Mouse (Mus musculus) gastrocnemius, postnatal 4 days (tissue): ENCODE data around the gene Msh6. TPM values are rescaled to one million over a fixed set of nuclear protein-coding genes. Genes with fewer than 3 reads are reported as not detected.
"Not testable (repeated sequence)": the region's sequence is repeated elsewhere in the genome, so short reads cannot be mapped to it uniquely, and the experiment has no call there.

Source experiments
- DNase-seq, 2 experiments: peaks; one replicate each; pipeline ENCODE4 v3.0.0; 2021 to 2022; ENCODE audit warnings: low spot score in 2 of 2, mixed read lengths in 2 of 2
- long read RNA-seq, 2 experiments: library from polyadenylated mRNA; stranded (forward); transcript quantifications; one replicate each; pipeline ENCODE4 v2.0.0; 2021
- total RNA-seq, 2 experiments: library from RNA; stranded (reverse); gene quantifications; 2 replicates each; pipeline ENCODE4 v1.2.3; 2021

The Msh6 gene
- 10 to 100 TPM; 15.3 to 17.0 TPM for total RNA-seq
- long read RNA-seq, experiment 1, full-length matches to known transcripts = 18 of 24 reads
- long read RNA-seq, experiment 1, partial matches to known transcripts = 4 of 24 reads
- long read RNA-seq, experiment 1, other reads (novel, unspliced or antisense) = 2 of 24 reads
- long read RNA-seq, experiment 2, full-length matches to known transcripts = 27 of 29 reads
- long read RNA-seq, experiment 2, partial matches to known transcripts = 1 of 29 reads
- long read RNA-seq, experiment 2, other reads (novel, unspliced or antisense) = 1 of 29 reads

DNA sequence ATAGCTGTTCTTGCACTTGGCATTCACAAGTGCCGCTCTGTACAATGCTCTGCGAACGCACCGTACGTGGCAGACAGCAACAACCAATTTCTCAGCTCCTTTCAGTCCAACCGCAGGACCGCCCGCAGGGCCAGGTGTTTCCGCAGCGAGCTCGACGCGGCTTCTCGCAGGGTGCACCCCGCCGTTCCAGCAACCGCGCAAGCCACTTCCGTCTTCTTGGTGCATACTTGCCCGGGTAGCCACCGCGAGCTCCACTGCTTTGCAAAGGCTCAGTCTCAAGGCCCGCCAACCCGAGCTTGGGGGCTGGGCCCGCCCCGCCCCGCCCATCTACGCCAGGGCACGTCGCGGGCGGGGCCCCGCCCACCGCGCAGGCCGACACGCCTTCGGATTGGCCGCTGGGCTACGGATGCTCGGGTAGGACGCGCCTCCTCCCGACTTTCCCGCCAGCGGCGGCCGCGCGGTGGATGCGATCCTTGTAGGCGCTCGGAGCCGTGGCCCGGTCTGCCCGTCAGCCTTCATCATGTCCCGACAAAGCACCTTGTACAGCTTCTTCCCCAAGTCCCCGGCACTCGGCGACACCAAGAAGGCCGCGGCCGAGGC, at the start of gene Msh6:
TSS of gene Msh6 (plus strand) at position 434 of the 600 bp plus-strand sequence.
- peak; percentile 77 to 88 for DNase-seq

DNA sequence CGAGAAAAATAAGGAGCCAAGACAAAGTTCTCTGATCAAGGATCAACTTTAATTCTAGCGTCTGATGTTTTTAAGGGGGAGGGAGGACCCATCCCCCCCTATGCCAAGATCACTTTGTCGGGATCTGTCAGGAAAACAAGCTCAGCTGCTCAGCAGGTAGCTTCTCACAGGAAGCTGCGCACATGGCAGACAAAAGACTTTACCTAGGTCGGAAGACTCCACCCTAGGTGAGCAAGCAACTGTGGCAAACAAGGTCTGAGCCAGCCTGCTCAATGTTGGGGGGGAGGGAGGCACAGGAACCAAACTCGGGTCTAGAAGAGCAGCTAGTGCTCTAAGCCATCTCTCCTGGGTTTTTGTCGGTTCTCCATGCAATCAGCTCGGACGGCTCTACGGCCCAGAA, 40.5 kb upstream of the Msh6 start:
- DNase-seq = no peak

DNA sequence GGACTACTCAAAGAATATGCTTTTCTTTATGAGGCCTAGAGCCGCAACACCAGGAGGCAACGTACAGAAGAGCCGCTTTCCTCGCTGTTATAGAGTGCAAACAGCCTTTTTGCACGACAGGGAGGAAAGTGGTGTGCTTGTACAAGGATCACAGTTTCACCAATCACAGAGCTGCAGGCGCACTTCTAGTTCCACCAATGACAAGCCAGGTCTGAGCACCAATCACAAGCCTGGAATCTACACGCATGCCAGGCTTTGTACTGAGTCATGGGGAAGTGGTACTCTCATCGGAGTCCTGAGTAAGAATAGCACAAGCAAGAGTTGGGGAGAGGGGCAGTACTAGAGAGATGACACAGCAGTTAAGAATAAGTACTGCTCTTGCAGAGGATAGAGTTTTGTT, 40.1 kb upstream of the Msh6 start:
- no peak for DNase-seq

DNA sequence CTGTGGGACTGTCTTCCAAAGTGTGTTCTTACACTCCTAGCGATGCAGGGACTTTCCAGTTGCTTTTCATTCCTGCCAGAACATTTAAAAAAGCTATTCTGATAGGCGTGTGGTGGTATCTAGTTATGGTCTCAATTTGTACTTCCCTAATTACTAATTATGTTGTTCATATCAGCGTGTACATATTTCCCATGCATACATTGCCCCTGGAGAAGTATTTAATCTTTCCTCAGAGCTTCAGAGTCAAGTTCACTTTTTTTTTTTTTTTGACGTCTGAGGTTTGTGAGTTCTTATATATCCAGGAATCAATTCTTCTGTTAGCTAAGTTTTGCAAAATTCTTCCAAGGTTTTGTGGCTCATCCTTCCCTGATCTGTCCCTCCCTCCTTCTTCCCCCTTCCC, 38.7 kb upstream of the Msh6 start:
- no peak for DNase-seq

DNA sequence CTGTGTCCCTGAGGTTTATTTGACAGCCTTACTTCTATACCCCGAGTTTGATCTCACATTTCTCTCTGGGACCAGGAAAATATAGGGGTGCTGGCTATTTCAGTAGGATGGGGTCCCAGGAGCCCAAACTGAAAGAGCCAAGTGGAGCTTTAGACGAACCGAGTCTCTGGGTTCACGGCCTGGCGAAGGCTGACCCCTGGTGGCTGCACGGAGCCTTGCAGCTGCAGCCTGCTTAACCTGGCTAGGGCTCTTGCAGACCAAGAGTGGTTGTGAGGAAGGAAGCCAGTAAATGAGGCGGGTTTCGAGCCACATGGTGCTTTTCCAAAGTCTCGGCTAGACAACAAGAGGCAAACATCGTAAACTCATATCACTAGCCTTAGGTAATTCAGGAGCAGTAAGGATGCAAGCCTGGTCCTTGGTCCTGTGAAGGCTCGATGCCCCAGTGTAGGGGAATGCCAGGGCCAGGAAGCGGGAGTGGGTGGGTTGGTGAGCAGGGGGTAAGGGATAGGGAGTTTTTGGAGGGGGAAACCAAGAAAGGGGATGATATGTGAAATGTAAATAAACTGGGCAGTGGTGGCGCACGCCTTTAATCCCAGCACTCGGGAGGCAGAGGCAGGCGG, 25.8 kb upstream of the Msh6 start:
- DNase-seq = peak; percentile 69

DNA sequence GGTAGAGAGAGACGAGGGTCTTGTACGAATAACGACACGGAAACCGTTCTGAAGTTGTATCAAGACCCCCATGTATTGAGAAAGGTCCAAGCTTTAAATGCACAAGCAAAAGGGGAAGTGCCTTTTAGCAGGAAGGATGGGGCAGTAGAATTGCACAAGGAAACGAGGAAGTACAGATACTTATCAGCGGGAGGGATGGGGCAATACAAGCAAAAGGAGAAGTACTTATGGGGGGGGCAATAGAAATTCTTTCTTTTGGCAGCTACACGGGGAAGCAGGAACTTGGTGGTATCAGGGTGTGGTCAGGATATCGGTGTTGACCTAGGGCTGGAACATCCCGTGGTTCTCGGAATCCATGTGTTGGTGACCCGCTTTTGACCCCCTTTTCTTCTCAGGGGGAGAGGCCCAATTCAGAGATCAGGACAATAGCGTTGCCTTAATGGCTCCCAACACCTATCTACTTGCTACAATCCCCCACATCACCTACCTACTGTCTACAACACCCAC, 20.2 kb upstream of the Msh6 start:
- not testable (repeated sequence) for DNase-seq

DNA sequence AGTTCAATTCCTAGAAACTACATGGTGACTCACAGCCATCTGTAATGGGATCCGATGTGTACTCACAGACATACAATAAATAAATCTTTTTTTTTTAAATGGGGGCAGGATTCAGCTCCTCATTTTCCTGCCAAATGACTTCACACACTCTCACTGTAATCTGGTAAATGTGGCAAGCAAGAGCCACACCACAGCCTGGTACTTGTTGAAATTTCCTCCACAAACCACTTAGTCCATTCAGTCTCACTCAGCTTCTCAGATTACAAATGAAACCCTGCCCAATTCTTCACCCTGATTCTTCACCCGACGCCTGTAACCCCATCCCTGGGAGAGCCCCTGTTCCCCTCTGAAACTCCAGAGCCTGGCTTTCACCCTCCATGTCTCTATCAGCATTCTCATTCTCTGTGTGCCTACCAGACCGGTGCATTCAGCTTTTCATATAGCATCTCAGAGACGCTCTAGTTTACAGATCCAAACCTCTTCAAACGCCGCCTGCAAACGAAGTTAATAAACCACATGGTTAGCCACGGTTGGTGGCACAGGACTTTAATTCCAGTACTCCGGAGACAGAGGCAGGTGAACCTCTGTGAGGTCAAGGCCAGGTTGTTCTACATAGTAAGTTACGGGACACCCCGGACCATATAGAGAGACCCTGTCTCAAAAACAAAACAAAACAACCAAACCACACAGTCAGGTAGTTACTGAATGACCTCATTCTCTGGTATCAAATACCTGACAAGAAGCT, 17.6 kb upstream of the Msh6 start:
- no peak for DNase-seq

DNA sequence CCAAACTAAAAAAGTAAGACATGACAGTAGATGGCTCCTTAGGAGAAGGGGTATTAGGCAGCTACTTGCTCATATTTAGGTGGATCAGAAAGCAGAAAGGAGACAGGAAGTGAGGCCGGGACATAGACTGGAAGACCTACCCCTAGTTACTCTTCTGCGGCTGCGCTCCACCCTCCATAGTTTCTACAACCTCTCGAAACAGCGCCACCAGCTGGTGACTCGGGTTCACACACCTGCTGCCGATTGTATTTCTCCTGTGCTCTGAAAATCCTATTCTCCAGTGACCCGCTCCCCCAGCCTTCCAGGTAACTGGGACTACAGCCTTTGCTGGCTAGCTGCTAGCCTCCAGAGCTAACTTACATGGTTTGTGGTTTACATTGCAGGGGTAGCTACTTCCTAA, 16.6 kb upstream of the Msh6 start:
- no peak for DNase-seq

DNA sequence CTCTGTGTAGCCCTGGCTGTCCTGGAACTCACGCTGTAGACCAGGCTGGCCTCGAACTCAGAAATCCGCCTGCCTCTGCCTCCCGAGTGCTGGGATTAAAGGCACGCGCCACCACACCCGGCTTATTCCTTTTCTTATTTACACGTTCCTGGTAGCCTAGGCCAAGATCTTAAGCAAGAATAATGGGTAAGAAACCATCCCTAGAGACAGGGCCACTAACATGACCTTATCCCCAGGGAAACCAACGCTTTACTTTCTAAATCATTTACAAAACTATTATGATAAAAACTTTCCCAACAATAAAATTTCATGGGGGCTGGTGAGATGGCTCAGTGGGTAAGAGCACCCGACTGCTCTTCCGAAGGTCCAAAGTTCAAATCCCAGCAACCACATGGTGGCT, 15.5 kb upstream of the Msh6 start:
- DNase-seq = not testable (repeated sequence)

DNA sequence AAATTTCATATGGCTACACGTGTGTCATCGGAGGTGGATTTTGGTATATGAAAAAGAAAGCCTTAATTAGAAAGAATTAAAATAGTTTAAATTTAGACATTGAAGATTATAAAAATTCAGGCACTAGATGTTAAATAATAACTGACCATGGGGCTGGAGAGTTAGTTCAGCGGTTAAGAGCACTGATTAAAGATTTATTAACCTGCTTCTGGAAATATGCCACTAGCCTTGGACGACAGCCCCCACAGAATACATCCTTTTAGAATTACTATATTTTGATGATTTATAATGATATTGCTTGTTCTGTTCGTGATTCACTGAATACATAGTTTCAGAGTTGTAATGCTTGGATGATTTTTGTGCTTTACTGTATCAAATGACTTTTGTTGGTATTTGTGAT, 14.9 kb upstream of the Msh6 start:
- DNase-seq = not testable (repeated sequence)

DNA sequence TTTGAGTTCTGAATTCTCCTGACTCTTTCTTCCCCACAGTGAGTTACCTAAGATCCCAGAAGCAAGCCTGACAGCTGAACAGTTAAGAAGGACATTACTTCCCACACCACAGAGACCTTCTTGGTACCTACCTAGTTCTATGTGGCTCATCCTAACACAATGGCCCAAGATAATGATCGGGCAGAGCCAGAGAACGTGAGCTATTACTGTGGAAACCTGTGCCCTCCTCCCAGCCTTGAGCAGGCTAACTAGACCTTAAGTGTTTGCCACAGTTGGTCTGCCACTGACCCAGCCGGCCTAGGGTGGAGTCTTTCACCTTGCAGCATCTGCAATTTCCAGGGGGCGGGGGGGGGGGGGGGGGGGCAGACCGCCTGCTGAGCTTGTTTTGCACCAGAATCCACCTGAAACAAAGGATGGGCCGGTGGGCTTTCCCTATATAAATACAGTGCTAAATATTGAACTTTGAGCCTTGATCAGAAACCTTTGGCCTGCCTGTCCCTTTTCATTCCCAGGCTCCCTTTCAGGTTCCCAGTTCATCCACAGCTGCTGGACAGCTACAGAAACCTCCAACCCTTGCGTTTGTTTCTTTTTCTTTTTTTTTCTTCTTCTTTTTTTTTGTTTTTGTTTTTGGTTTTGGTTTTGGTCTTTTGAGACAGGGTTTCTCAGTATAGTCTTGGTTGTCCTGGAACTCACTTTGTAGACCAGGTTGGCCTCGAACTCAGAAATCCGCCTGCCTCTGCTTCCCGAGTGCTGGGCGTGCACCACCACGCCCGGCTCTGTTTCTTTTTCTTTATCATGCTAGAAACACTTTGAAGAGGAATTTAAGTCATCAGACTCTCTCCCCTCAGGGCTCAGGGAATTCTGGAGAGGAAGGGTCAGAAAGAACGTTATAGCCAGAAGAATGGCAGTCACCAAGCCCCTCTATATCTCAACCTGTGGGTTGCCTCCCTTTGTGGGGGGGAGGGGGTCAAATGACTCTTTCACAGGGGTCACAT, 11.5 kb upstream of the Msh6 start:
- DNase-seq = no peak

DNA sequence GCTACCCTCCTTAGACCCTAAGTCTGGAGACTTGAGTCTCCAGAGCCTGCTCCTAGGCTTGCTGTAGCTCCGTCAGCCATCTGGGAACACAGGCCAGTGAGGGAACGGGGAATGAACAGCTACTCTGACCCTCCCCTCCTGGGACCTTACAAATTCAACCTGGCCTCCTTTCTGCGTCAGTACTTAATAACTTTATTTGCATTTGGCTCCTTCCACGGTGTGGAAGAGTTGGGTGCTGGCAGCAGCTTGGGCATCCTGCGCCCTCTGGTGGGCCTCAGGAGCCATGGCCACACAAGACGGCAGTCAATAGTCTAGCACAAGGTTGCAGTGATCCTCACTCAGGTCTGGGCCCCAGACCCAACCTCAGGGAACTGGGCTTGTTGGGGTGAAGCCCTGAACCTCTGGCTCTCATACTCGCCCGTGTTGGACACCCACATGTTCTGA, 6.4 kb upstream of the Msh6 start:
- DNase-seq = not testable (repeated sequence)

DNA sequence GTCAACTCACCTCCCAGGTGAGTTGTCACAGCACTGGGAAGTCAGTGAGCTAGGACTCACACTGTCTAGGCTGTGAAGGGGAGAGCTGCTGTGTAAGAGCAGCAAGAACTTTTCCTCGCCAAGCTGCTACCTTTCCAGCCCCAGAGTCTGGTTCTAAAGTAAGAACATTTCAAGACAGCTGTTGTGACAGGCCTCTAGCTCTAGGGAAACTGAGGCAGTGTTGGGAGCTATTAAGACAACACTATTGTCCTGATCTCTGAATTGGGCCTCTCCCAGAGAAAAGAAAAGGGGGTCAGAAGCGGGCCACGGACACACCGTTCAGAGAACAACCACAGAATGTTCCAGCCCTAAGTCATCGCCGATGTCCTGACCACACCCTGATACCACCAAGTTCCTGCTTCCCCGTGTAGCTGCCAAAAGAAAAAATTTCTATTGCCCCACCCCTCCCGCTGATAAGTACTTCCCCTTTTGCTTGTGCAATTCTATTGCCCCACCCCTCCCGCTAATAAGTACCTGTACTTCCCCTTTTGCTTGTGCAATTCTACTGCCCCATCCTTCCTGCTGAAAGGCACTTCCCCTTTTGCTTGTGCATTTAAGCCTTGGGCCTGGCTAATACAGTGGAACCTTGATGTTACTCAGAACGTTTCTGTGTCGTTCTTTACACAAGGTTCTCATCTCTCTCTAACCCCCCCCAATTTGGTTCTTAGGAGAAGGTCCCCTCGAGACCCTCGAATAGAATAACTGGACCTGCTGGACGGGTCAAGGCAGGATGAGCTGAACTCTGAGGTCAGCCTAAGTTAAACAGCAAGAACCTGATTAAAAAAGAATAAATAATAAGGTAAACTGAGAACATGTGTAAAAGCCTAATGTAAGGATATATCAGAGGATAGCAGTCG, 2.9 kb upstream of the Msh6 start:
- not testable (repeated sequence) for DNase-seq

DNA sequence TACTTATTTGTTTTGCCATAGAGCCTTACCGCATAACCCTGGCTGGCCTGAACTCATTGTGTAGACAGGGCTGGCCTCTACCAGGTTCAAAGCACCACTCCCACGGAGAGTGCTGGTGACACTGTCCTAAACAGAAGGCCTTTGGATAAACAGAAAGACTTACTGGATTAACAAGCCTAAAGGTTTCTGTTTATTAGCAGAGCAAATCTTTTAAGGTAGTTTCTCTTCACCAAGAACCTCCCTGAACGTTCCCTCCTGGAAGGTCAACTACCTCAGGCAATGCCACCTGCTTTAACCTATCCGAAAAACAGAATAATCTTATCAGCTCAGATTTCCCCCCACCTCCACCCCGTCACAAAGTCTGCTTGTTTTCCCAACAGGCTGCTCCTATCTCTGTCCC, 2.0 kb upstream of the Msh6 start:
- DNase-seq = no peak

DNA sequence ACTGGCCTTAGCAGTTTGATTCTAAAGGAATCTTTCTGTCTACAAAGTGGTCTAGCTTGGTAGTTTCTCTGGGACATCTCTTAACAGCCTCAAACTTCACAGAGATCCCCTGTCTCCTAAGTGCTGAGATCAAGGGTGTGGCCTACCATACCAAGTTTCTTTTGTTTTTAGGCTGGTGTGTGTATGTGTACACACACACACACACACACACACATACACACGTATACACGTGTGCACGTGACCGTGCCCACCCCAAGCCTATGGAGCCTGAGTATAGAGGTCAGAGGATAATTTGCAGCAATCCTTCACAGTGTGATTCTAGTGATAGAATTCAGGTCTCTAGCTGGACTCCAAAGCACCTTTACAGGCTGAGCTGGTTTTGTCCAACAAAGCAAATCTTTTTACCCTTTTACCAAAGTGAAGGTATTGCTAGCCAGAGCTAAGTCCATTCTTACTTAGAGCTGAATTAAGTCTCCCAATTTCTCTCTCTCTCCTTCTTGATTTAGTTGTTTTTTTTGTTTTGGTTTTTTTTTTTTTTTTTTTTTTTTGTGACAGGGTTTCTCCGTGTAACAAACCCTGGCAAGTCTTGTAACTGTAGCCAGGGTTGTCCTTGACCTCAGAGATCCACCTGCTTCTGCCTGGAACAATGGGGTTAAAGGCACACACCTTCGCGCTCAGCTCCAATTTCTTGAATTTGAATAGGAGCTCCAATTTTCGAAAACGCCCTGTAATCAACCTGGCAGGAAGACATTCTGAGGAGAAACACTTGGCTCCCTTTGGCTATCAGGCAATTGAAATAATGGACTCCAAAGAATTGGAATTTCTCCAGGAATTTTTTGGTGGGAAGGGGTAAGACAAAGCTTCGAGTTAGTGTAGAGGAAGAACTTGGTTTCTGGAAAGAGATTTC, 1.3 kb upstream of the Msh6 start:
- no peak for DNase-seq

DNA sequence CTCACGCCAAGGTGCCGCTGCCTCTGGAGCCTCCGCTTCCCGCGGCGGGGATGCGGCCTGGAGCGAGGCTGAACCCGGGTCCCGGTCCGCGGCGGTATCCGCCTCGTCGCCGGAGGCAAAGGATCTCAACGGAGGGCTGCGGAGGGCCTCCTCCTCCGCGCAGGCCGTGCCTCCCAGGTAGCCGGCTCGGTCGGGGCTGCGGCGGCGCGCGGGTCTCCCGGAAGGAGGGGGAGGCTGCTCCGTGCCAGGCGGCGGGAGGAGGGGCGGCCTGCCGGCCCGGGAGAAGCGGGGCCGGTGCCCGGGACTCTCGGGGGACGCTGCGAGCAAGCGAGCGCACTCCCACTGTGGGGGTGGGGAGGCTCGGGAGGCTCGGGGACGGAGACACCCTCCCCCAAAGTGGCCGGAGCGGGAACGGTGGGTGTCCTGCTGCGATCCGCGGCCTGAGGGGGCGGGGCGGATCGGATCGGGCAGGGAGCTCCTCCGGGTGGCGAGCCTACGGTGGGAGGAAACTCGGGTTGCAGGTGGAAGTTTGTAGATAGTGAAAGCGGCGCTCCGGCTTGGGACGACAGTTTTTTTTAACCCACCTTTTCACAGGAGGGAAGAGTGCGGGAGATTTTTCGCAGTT, 479 bp downstream of the Msh6 start:
- peak; percentile 43 to 63 for DNase-seq

DNA sequence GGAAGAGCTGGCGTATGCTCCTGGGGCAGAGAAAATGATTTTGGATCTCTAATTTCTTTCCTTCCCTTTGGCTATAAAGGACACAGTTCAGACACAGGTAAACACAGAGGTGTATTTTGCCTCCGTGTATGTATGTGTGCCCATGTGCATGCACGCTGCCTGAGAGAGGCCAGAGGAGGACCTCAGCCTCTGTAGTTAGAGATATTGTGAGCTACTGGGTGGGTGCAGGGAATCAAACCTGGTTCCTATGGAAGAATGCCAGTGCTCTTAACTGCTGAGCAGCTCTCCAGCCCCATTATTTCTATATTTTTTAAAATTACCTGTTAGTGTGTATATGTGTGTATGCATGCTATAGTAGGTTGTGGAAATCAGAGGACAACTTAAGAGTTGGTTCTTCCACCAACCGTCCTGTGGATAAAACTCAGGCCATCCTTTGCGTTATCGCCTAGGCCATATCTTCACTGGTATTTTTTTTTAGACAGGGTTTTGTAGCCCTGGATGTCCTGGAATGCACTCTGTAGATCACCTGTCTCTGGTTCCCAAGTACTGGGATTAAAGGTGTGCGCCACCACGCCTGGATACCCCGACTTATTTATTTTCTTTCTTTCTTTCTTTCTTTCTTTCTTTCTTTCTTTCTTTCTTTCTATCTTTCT, 1.4 kb downstream of the Msh6 start:
- DNase-seq = no peak
